Mouse (Mus musculus) ES-E14 (cell line): Measurements from ENCODE around the gene Gpld1.

Experiments
- CHD2 ChIP-seq: IDR thresholded peaks from 2 replicates; pipeline ENCODE4 v1.6.1; 2014; ENCODE audit warnings: mild to moderate bottlenecking, low read depth, low read length, inconsistent platforms
- MAFK ChIP-seq: IDR thresholded peaks from 2 replicates; pipeline ENCODE4 v1.6.1; 2014; ENCODE audit warnings: mild to moderate bottlenecking, low read depth, low read length, inconsistent platforms; ENCODE audit not compliant: insufficient read depth
- ZC3H11A ChIP-seq: IDR thresholded peaks from 2 replicates; pipeline ENCODE4 v1.6.1; 2012; ENCODE audit warnings: low read depth, mild to moderate bottlenecking, inconsistent platforms, low read length, borderline replicate concordance
- ZNF384 ChIP-seq: IDR thresholded peaks from 2 replicates; pipeline ENCODE4 v1.6.1; 2012; ENCODE audit warnings: low read depth, low read length, inconsistent platforms

DNA sequence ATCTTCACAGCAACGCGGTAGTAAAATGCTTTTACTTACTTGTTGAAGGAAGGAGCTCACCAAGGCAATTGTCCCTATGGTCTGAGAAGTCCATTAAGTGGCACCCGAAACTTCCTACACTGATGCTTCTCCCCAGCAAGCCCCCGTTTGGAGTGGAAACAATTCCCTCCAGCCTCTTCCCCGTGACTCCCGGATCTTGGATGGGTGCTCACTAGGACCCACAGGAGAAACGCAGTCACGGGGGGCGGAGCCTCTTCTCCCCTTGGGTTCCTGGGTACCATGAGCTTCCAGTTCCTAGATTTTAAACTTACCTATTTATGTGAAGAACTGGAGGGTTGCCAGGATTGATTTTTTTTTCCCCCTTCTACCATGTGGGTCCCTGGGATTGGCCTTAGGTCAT lies 3.5 kb upstream of the Gpld1 start:
- TF ChIP-seq ZC3H11A (no peak), CHD2 (no peak), MAFK (no peak), ZNF384 (no peak)
